Mouse (Mus musculus) liver, adult (tissue): ENCODE measurements around the gene Ablim2.

Experiments
- GATA4 ChIP-seq: IDR thresholded peaks from 2 replicates; pipeline ENCODE4 v1.6.1; 2014; ENCODE audit warnings: mild to moderate bottlenecking, low read length; ENCODE audit not compliant: insufficient replicate concordance

Ablim2 gene

GRCm38 (mm10) chr5:35757639-35758001 lies at the start of gene Ablim2:
Gene Ablim2 (plus strand): TSS chr5:35757880.
- TF ChIP-seq GATA4: no peak

- no peak for TF ChIP-seq GATA4
These were observed 47.2 kb upstream of the Ablim2 start for GRCm38 (mm10) chr5:35710481-35710880.

GRCm38 (mm10) chr5:35710931-35711330 lies 46.7 kb upstream of the Ablim2 start:
- TF ChIP-seq GATA4: no peak

GRCm38 (mm10) chr5:35712517-35712916 lies 45.2 kb upstream of the Ablim2 start:
- TF ChIP-seq GATA4: no peak

GRCm38 (mm10) chr5:35713649-35714354 lies 43.9 kb upstream of the Ablim2 start:
- TF ChIP-seq GATA4: no peak

GRCm38 (mm10) chr5:35717455-35717854 lies 40.2 kb upstream of the Ablim2 start:
- TF ChIP-seq GATA4: no peak

GRCm38 (mm10) chr5:35717946-35718345 lies 39.7 kb upstream of the Ablim2 start:
- no peak for TF ChIP-seq GATA4

GRCm38 (mm10) chr5:35718817-35719216 lies 38.9 kb upstream of the Ablim2 start:
- TF ChIP-seq GATA4: no peak

- TF ChIP-seq GATA4: no peak
These were observed 38.3 kb upstream of the Ablim2 start for GRCm38 (mm10) chr5:35719343-35719742.

- TF ChIP-seq GATA4: no peak
These were observed 37.8 kb upstream of the Ablim2 start for GRCm38 (mm10) chr5:35719880-35720279.

- TF ChIP-seq GATA4: no peak
These were observed 35.7 kb upstream of the Ablim2 start for GRCm38 (mm10) chr5:35721933-35722332.

GRCm38 (mm10) chr5:35722654-35723053 lies 35.0 kb upstream of the Ablim2 start:
- peak; percentile 68; the same call in 1 of the 2 replicates for TF ChIP-seq GATA4

GRCm38 (mm10) chr5:35723900-35724299 lies 33.8 kb upstream of the Ablim2 start:
- TF ChIP-seq GATA4: no peak

GRCm38 (mm10) chr5:35725840-35726239 lies 31.8 kb upstream of the Ablim2 start:
- no peak for TF ChIP-seq GATA4

GRCm38 (mm10) chr5:35727447-35727846 lies 30.2 kb upstream of the Ablim2 start:
- no peak for TF ChIP-seq GATA4

GRCm38 (mm10) chr5:35728344-35728956 lies 29.2 kb upstream of the Ablim2 start:
- no peak for TF ChIP-seq GATA4

GRCm38 (mm10) chr5:35728957-35729460 lies 28.7 kb upstream of the Ablim2 start:
- peak; percentile 7; the same call in 1 of the 2 replicates for TF ChIP-seq GATA4

- TF ChIP-seq GATA4: no peak
These were observed 27.8 kb upstream of the Ablim2 start for GRCm38 (mm10) chr5:35729844-35730243.
